ENCODE assay signal across 10 mouse cellular contexts in the genomic region with DNA sequence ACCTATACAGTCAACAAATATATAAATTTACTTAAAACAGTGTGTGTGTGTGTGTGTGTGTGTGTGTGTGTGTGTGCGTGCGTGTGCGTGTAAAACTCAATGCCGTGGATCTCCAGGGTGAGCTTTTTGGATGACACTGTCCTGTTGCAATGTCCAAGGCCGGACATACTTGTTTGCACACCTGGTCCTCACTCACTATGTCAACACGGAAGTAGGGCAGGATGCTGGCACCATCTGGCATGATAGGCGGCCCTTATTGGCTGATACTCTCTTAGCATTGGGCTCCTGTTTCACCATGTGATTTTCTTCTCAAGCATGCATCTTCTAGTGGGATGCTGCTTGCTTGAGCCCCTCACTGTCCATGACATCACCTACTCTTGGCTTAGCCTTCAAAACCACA. TPM values are rescaled to one million over a fixed set of nuclear protein-coding genes. Genes with fewer than 3 reads are reported as not detected.
DNase-seq lines count a peak whose midpoint lies in the region; ATAC-seq and TF ChIP-seq lines count a peak whose summit lies in the region.
"Had no signal": no experiment of that assay in that cellular context is flagged by ENCODE, and none has a peak within 500 bp of the region (broad histone marks: within the 10 kb centered on the region; RNA-seq: fewer than 3 reads in every experiment).

No protein-coding gene starts in this region.

- H3K4me1 ChIP-seq in forebrain, postnatal 0 days (ENCODE audit: insufficient read depth) = 0 out of 2 replicates have a peak, but pooled peaks cover 5% of the 10 kb centered on the region

- H3K4me3 ChIP-seq in C2C12 (ENCODE audit: insufficient read depth, poor library complexity, severe bottlenecking) (no peak overlapping the region), macrophage (ENCODE audit: inconsistent target) (peak overlapping the region; percentile 87; the same call in 1 of the 2 replicates)
- H3K4me3 ChIP-seq in forebrain, postnatal 0 days (ENCODE audit: low read depth, low read length) = peak overlapping the region; percentile 91

- H3K27me3 ChIP-seq in C2C12 (ENCODE audit: control insufficient read depth, insufficient read depth, insufficient read length) = no peaks in the 10 kb centered on the region
- no peaks in the 10 kb centered on the region for H3K27me3 ChIP-seq in forebrain, postnatal 0 days (ENCODE audit: insufficient read depth, low read length)

- H3ac ChIP-seq in C2C12 (ENCODE audit: control insufficient read depth, insufficient read length, low read depth) = no peak overlapping the region

- no peak for ATAC-seq in forebrain, postnatal 0 days

- H3K9ac ChIP-seq in forebrain, postnatal 0 days = peak overlapping the region; percentile 93; the same call in 1 of the 2 replicates

- WGBS in forebrain, postnatal 0 days = 78% methylated on average over 7 of the region's 7 CpGs
- WGBS in macrophage (ENCODE audit: missing documents) = 36% methylated on average over 7 of the region's 7 CpGs

- intact Hi-C loops in left cerebral cortex, postnatal 25 days (cut with DNase I) = loop anchor here (2.0 to 10.0 kb wide), 3 partner anchors 79 to 695 kb away; partner anchors contain the start of gene Gabarapl1

- peak; percentile 18 for DNase-seq in embryo, embryonic 11 days
- no peak for DNase-seq in embryo, embryonic 10 days (ENCODE audit: low spot score)
- no peak for DNase-seq in forebrain, postnatal 0 days
- DNase-seq in c-Kit-positive CD71-positive TER-119-positive erythroid progenitor cells, embryonic 14.5 days (ENCODE audit: low spot score) = no peak
- DNase-seq in left cerebral cortex, postnatal 25 days (ENCODE audit: low spot score in 2 of 2) = no peak
- DNase-seq in right cerebral cortex, adult 18-20 months = no peak

- H3K79me3 ChIP-seq in C2C12 (ENCODE audit: low read depth) = no peaks in the 10 kb centered on the region

- H3K36me3 ChIP-seq in C2C12 (ENCODE audit: control insufficient read depth, insufficient read depth) (no peaks in the 10 kb centered on the region), macrophage (ENCODE audit: inconsistent target) (no peaks in the 10 kb centered on the region)
- H3K36me3 ChIP-seq in forebrain, postnatal 0 days (ENCODE audit: insufficient read depth) = no peaks in the 10 kb centered on the region

- peak overlapping the region; percentile 51 for H3K4me2 ChIP-seq in forebrain, postnatal 0 days (ENCODE audit: low read depth)

- no peak for TF ChIP-seq CTCF in C2C12 (IDR thresholded peaks at IDR 0.05; ENCODE audit: control insufficient read depth, insufficient read depth, insufficient read length)
- TF ChIP-seq CTCF in forebrain, postnatal 0 days (IDR thresholded peaks at IDR 0.05; ENCODE audit: low read depth) = no peak

- no peaks in the 10 kb centered on the region for H3K9me3 ChIP-seq in forebrain, postnatal 0 days (ENCODE audit: low read length)

- H3K27ac ChIP-seq in forebrain, postnatal 0 days (ENCODE audit: low read depth, low read length) = peak overlapping the region; percentile 96; the same call in 1 of the 2 replicates
- H3K27ac ChIP-seq in macrophage = no peak overlapping the region

- H3K79me2 ChIP-seq in C2C12 (ENCODE audit: control insufficient read depth, insufficient read depth) (no peaks in the 10 kb centered on the region), macrophage (ENCODE audit: inconsistent target) (no peaks in the 10 kb centered on the region)

TF ChIP-seq in C2C12, 6 proteins besides CTCF, POLR2A, EP300 and RAD21:
- TF ChIP-seq MYOD1 (IDR thresholded peaks at IDR 0.05; ENCODE audit: control insufficient read depth, insufficient read length, low read depth) = peak; percentile 66
- no peak for TF ChIP-seq USF1 (IDR thresholded peaks at IDR 0.05; ENCODE audit: low read depth)

RNA-seq across cellular contexts. Expression of gene Klrb1b, which starts 13.8 kb away (rescaled TPM):
- not detected for polyA plus RNA-seq in C2C12 (2012; fragmentation: generic; extraction: Trizol)
- not detected in 2 replicates for total RNA-seq in forebrain, postnatal 0 days (2014; rRNA removed)
- polyA plus RNA-seq in forebrain, postnatal 0 days (2015; fragmentation: Nextera tagmentation; extraction: Ambion mirVana) = not detected in 2 replicates
- not detected for total RNA-seq in macrophage (2018; cell fraction: chromatin; rRNA removed)
- total RNA-seq in macrophage (2018; cell fraction: cytosol; rRNA removed) = under 1 TPM in 3 of 26 experiments, not detected in 23; 0.05 to 0.19 (median 0.05) TPM
- not detected for total RNA-seq in macrophage (2018; cell fraction: nucleus; rRNA removed)
- 0.24 TPM in 1 of 3 replicates, not detected in the others for polyA plus RNA-seq in macrophage (2018)
- total RNA-seq in left cerebral cortex, postnatal 25 days (2021) = not detected
- total RNA-seq: ES-E14; left cerebral cortex, postnatal 10 days had no signal

RNA-seq across cellular contexts. Expression of gene Gm44511, which starts 13.8 kb away (rescaled TPM):
- polyA plus RNA-seq in C2C12 (2012; fragmentation: generic; extraction: Trizol) (not detected), macrophage (2018) (not detected in 3 replicates)
- total RNA-seq in forebrain, postnatal 0 days (2014; rRNA removed) = not detected in 2 replicates
- polyA plus RNA-seq in forebrain, postnatal 0 days (2015; fragmentation: Nextera tagmentation; extraction: Ambion mirVana) = not detected in 2 replicates
- not detected for total RNA-seq in macrophage (2018; cell fraction: chromatin; rRNA removed)
- total RNA-seq in macrophage (2018; cell fraction: cytosol; rRNA removed) = not detected
- 1 to 10 TPM in 1 of 26 experiments, not detected in 25; 1.8 TPM for total RNA-seq in macrophage (2018; cell fraction: nucleus; rRNA removed)
- not detected for total RNA-seq in left cerebral cortex, postnatal 25 days (2021)
- total RNA-seq: ES-E14; left cerebral cortex, postnatal 10 days had no signal

RNA-seq across cellular contexts. Expression of gene Clec2i, which starts 47.5 kb away (rescaled TPM):
- not detected for polyA plus RNA-seq in C2C12 (2012; fragmentation: generic; extraction: Trizol)
- total RNA-seq in forebrain, postnatal 0 days (2014; rRNA removed) = not detected in 2 replicates
- polyA plus RNA-seq in forebrain, postnatal 0 days (2015; fragmentation: Nextera tagmentation; extraction: Ambion mirVana) = 0.11 TPM in 1 of 2 replicates, not detected in the other
- 1 to 10 TPM in 22 of 26 experiments, under 1 TPM in 4; 0.40 to 9.4 (median 3.6) TPM for total RNA-seq in macrophage (2018; cell fraction: chromatin; rRNA removed)
- total RNA-seq in macrophage (2018; cell fraction: cytosol; rRNA removed) = 1 to 10 TPM; 1.3 to 8.4 (median 5.8) TPM
- 10 to 100 TPM in 9 of 26 experiments, 1 to 10 TPM in 16, under 1 TPM in 1; 0.79 to 19.6 (median 7.8) TPM for total RNA-seq in macrophage (2018; cell fraction: nucleus; rRNA removed)
- polyA plus RNA-seq in macrophage (2018) = 4.1 to 7.2 TPM (median 5.9 TPM) in 3 replicates
- total RNA-seq in left cerebral cortex, postnatal 25 days (2021) = not detected
- total RNA-seq: left cerebral cortex, postnatal 10 days had no signal

RNA-seq across cellular contexts. Expression of gene Klrb1c, which starts 50.9 kb away (rescaled TPM):
- polyA plus RNA-seq in C2C12 (2012; fragmentation: generic; extraction: Trizol) (not detected), macrophage (2018) (0.22 TPM in 1 of 3 replicates, not detected in the others)
- 0.08 and 0.24 TPM in 2 replicates for total RNA-seq in forebrain, postnatal 0 days (2014; rRNA removed)
- 0.24 TPM in 1 of 2 replicates, not detected in the other for polyA plus RNA-seq in forebrain, postnatal 0 days (2015; fragmentation: Nextera tagmentation; extraction: Ambion mirVana)
- total RNA-seq in macrophage (2018; cell fraction: chromatin; rRNA removed) = not detected
- not detected for total RNA-seq in macrophage (2018; cell fraction: cytosol; rRNA removed)
- total RNA-seq in macrophage (2018; cell fraction: nucleus; rRNA removed) = not detected
- total RNA-seq in left cerebral cortex, postnatal 25 days (2021) = not detected
- total RNA-seq: left cerebral cortex, postnatal 10 days had no signal

RNA-seq across cellular contexts. Expression of gene BC035044, which starts 51.0 kb away (rescaled TPM):
- polyA plus RNA-seq in C2C12 (2012; fragmentation: generic; extraction: Trizol) (not detected), macrophage (2018) (0.64 to 4.3 TPM (median 0.99 TPM) in 3 replicates)
- total RNA-seq in forebrain, postnatal 0 days (2014; rRNA removed) = 0.38 and 0.54 TPM in 2 replicates
- 0.36 and 0.41 TPM in 2 replicates for polyA plus RNA-seq in forebrain, postnatal 0 days (2015; fragmentation: Nextera tagmentation; extraction: Ambion mirVana)
- total RNA-seq in macrophage (2018; cell fraction: chromatin; rRNA removed) = 10 to 100 TPM in 1 of 26 experiments, 1 to 10 TPM in 13, under 1 TPM in 6, not detected in 6; 0.52 to 10.2 (median 1.8) TPM
- total RNA-seq in macrophage (2018; cell fraction: cytosol; rRNA removed) = 1 to 10 TPM in 16 of 26 experiments, under 1 TPM in 10; 0.56 to 3.7 (median 1.2) TPM
- 1 to 10 TPM in 20 of 26 experiments, under 1 TPM in 4, not detected in 2; 0.40 to 7.4 (median 2.0) TPM for total RNA-seq in macrophage (2018; cell fraction: nucleus; rRNA removed)
- 1 to 10 TPM in 1 of 2 experiments, under 1 TPM in 1; 0.96 to 1.4 TPM for total RNA-seq in left cerebral cortex, postnatal 25 days (2021)
- total RNA-seq: ES-E14 had no signal
